In the genomic region with DNA sequence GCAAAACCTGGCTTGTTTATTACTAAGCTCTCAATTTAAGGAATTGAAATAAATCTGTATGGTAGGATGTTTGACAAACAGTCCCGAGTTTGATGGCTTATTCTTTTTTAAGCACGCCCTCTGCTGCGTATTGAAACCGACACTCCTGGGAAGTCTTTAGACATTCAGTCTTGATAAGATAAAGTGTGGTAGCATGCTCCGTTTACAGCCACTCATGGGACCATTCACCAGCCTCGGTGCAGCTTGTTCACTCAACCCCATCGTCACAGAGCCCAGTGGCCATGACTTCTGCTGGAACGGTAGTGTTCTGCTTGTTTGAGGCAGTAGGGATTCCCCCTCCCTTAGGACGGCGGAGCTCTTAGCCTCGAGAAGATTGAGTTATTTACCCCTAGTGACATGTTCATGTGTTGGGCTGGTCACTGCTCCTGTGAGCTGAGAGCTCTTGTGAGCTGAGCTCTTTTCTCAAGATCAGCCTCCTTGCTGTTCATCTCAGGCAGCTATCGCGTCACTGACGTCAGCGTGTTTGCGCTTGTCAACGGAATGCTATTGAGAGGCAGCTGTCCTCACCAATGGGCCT, we compare ENCODE assay signal across 18 mouse cellular contexts. TPM values are rescaled to one million over a fixed set of nuclear protein-coding genes. Genes with fewer than 3 reads are reported as not detected.
DNase-seq lines count a peak whose midpoint lies in the region; ATAC-seq and TF ChIP-seq lines count a peak whose summit lies in the region.
"Had no signal": no experiment of that assay in that cellular context is flagged by ENCODE, and none has a peak within 500 bp of the region (broad histone marks: within the 10 kb centered on the region; RNA-seq: fewer than 3 reads in every experiment).

No protein-coding gene starts in this region.

- no peaks in the 10 kb centered on the region for H3K36me3 ChIP-seq in hindbrain, postnatal 0 days (ENCODE audit: insufficient read depth, low read length)
- H3K36me3 ChIP-seq in hindbrain, embryonic 10.5 days: no peaks in the 10 kb centered on the region
- H3K36me3 ChIP-seq in intestine, embryonic 14.5 days (ENCODE audit: control insufficient read depth, insufficient read depth, low read length): no peaks in the 10 kb centered on the region
- no peaks in the 10 kb centered on the region for H3K36me3 ChIP-seq in splenic B cell, adult 2 months (ENCODE audit: control insufficient read depth, insufficient read depth, low read length, poor library complexity, severe bottlenecking)
- H3K36me3 ChIP-seq: limb, embryonic 15.5 days; midbrain, embryonic 12.5 days had no signal

- H3K4me1 ChIP-seq in hindbrain, postnatal 0 days (ENCODE audit: insufficient read depth, low read length): no peaks in the 10 kb centered on the region
- no peaks in the 10 kb centered on the region for H3K4me1 ChIP-seq in hindbrain, embryonic 10.5 days (replicated peaks)
- H3K4me1 ChIP-seq in intestine, embryonic 14.5 days (replicated peaks; ENCODE audit: control insufficient read depth, insufficient read depth, low read length): no peaks in the 10 kb centered on the region
- H3K4me1 ChIP-seq: limb, embryonic 15.5 days; midbrain, embryonic 12.5 days had no signal

- no peak for TF ChIP-seq CTCF in hindbrain, postnatal 0 days (IDR thresholded peaks at IDR 0.05; ENCODE audit: low read depth)
- no peak for TF ChIP-seq CTCF in brain, embryonic 14.5 days (IDR thresholded peaks at IDR 0.05; ENCODE audit: borderline replicate concordance, extremely low read depth, insufficient read depth, insufficient read length)

- H3K27me3 ChIP-seq in hindbrain, postnatal 0 days (ENCODE audit: insufficient read depth, low read length): no peaks in the 10 kb centered on the region
- H3K27me3 ChIP-seq in hindbrain, embryonic 10.5 days (ENCODE audit: insufficient read depth, poor library complexity, severe bottlenecking): no peaks in the 10 kb centered on the region
- H3K27me3 ChIP-seq in intestine, embryonic 14.5 days (replicated peaks; ENCODE audit: control insufficient read depth, insufficient read depth, low read length): no peaks in the 10 kb centered on the region
- no peaks in the 10 kb centered on the region; the same call in 1 of the 2 replicates for H3K27me3 ChIP-seq in splenic B cell, adult 2 months (ENCODE audit: control insufficient read depth, insufficient read depth, low read length, poor library complexity, severe bottlenecking)
- H3K27me3 ChIP-seq: limb, embryonic 15.5 days; midbrain, embryonic 12.5 days had no signal

- no peak for ATAC-seq in hindbrain, postnatal 0 days
- no peak for ATAC-seq in intestine, embryonic 14.5 days (replicated peaks; ENCODE audit: low FRiP score, low TSS enrichment, low read depth)
- ATAC-seq: forebrain, embryonic 14.5 days had no signal

- no peak for DNase-seq in hindbrain, postnatal 0 days (ENCODE audit: low spot score)
- DNase-seq in hindbrain, embryonic 10.5 days (ENCODE audit: low spot score): no peak
- DNase-seq in brain, embryonic 14.5 days (ENCODE audit: low read depth): peak; percentile 20
- DNase-seq in intestine, embryonic 14.5 days (ENCODE audit: low spot score): no peak
- peak; percentile 18 for DNase-seq in splenic B cell, adult 2 months (ENCODE audit: low read depth, low spot score)
- no peak for DNase-seq in spleen, postnatal 36 days (ENCODE audit: low spot score in 2 of 2)
- no peak for DNase-seq in cerebellum, postnatal 25 days
- DNase-seq: adrenal gland, postnatal 36 days; cerebellum, postnatal 10 days; kidney, postnatal 10 days; spleen, adult 18-20 months; thymus, adult 2 months had no signal

- no peaks in the 10 kb centered on the region for H3K9me3 ChIP-seq in hindbrain, postnatal 0 days (ENCODE audit: low read length)
- H3K9me3 ChIP-seq in hindbrain, embryonic 10.5 days: no peaks in the 10 kb centered on the region
- no peaks in the 10 kb centered on the region for H3K9me3 ChIP-seq in intestine, embryonic 14.5 days (ENCODE audit: control insufficient read depth, low read length)
- H3K9me3 ChIP-seq: limb, embryonic 15.5 days; midbrain, embryonic 12.5 days had no signal

- no peak overlapping the region for H3K9ac ChIP-seq in hindbrain, postnatal 0 days (replicated peaks; ENCODE audit: low read length)
- no peak overlapping the region for H3K9ac ChIP-seq in intestine, embryonic 14.5 days (ENCODE audit: low read length)
- H3K9ac ChIP-seq: limb, embryonic 15.5 days; midbrain, embryonic 12.5 days had no signal

- 0 out of 2 replicates have a peak overlapping the region, but pooled peaks have one; percentile 10 for H3K4me2 ChIP-seq in hindbrain, postnatal 0 days (ENCODE audit: low read depth, low read length)
- H3K4me2 ChIP-seq in intestine, embryonic 14.5 days (ENCODE audit: low read length): peak overlapping the region; percentile 28
- H3K4me2 ChIP-seq: limb, embryonic 15.5 days; midbrain, embryonic 12.5 days had no signal

- H3K27ac ChIP-seq in hindbrain, postnatal 0 days: no peak overlapping the region
- H3K27ac ChIP-seq in hindbrain, embryonic 10.5 days: no peak overlapping the region
- no peak overlapping the region for H3K27ac ChIP-seq in intestine, embryonic 14.5 days (ENCODE audit: low read depth)
- H3K27ac ChIP-seq: left cerebral cortex, adult 2 months; limb, embryonic 15.5 days; midbrain, embryonic 12.5 days had no signal

- H3K4me3 ChIP-seq in hindbrain, postnatal 0 days (ENCODE audit: low read length): no peak overlapping the region
- no peak overlapping the region for H3K4me3 ChIP-seq in hindbrain, embryonic 10.5 days
- no peak overlapping the region for H3K4me3 ChIP-seq in intestine, embryonic 14.5 days (ENCODE audit: low read depth, low read length)
- H3K4me3 ChIP-seq: left cerebral cortex, adult 2 months; limb, embryonic 15.5 days; midbrain, embryonic 12.5 days; myocyte had no signal

- TF ChIP-seq POLR2A in brain, embryonic 14.5 days (IDR thresholded peaks at IDR 0.05; ENCODE audit: borderline replicate concordance, extremely low read depth, insufficient read depth, insufficient read length, poor library complexity, severe bottlenecking): no peak

- 70% methylated on average over 17 of the region's 17 CpGs for WGBS in hindbrain, postnatal 0 days
- WGBS in hindbrain, embryonic 10.5 days: 78% methylated on average over 17 of the region's 17 CpGs
- 55% methylated on average over 17 of the region's 17 CpGs for WGBS in intestine, embryonic 14.5 days

RNA-seq across cellular contexts. Expression of gene Myo3b, which starts 44.6 kb away (rescaled TPM):
- 0.47 and 0.97 TPM in 2 replicates for total RNA-seq in hindbrain, postnatal 0 days (2014; rRNA removed)
- polyA plus RNA-seq in hindbrain, postnatal 0 days (2015; fragmentation: Nextera tagmentation; extraction: Ambion mirVana): 0.09 and 0.16 TPM in 2 replicates
- not detected in 2 replicates for polyA plus RNA-seq in hindbrain, embryonic 10.5 days (2016; fragmentation: Nextera tagmentation; extraction: Ambion mirVana)
- 0.33 and 0.46 TPM in 2 replicates for polyA plus RNA-seq in brain, embryonic 14.5 days (2012; rRNA removed)
- polyA plus RNA-seq in intestine, embryonic 14.5 days (2014; fragmentation: Nextera tagmentation; extraction: Ambion mirVana): 0.07 and 0.30 TPM in 2 replicates
- total RNA-seq: adrenal gland, postnatal 36 days; granulocyte monocyte progenitor cell, adult 5-6 weeks had no signal
- polyA plus RNA-seq: limb, embryonic 15.5 days; midbrain, embryonic 12.5 days had no signal

Comparison
In these comparisons a context has a peak if more than half of its experiments do, and no peak if none do; other contexts are left out.
1. DNase-seq: peak in brain, embryonic 14.5 days (single experiment) and splenic B cell, adult 2 months (single experiment); none in hindbrain, postnatal 0 days (single experiment), hindbrain, embryonic 10.5 days (single experiment), intestine, embryonic 14.5 days (single experiment), spleen, postnatal 36 days (0 of 2) and cerebellum, postnatal 25 days (0 of 2).